Mouse (Mus musculus) liver, adult 2 months (tissue): Measurements from ENCODE around the gene Epha1. TPM values are rescaled to one million over a fixed set of nuclear protein-coding genes. Genes with fewer than 3 reads are reported as not detected.

ENCODE experiments used
- DNase-seq: peaks from one replicate; pipeline ENCODE4 v3.0.0-alpha.2; 2011; ENCODE audit warnings: low read depth, low spot score; ENCODE audit errors: extremely low read depth
- H3K27ac ChIP-seq: fragments of 200-500 bp; replicated peaks from 2 replicates; pipeline ENCODE4 v1.5.1; 2012; ENCODE audit warnings: low read depth, mild to moderate bottlenecking, control low read depth, inconsistent platforms, low read length; ENCODE audit not compliant: insufficient read depth
- H3K27me3 ChIP-seq: fragments of 200-500 bp; 2 replicates; pipeline ENCODE4 v1.6.1; 2012; ENCODE audit warnings: mild to moderate bottlenecking, moderate library complexity, low read length, inconsistent platforms; ENCODE audit not compliant: control insufficient read depth, insufficient read depth
- H3K36me3 ChIP-seq: fragments of 200-500 bp; 2 replicates; pipeline ENCODE4 v1.6.1; 2012; ENCODE audit warnings: low read length, inconsistent platforms; ENCODE audit not compliant: control insufficient read depth, insufficient read depth
- H3K4me1 ChIP-seq: fragments of 200-500 bp; 2 replicates; pipeline ENCODE4 v1.6.1; 2011; ENCODE audit warnings: low read length; ENCODE audit not compliant: control insufficient read depth, insufficient read depth
- H3K4me3 ChIP-seq: fragments of 200-500 bp; 2 replicates; pipeline ENCODE4 v1.5.1; 2011; ENCODE audit warnings: low read depth, mild to moderate bottlenecking, control low read depth, low read length, moderate library complexity; ENCODE audit not compliant: insufficient read depth
- H3K79me2 ChIP-seq: fragments of 200-500 bp; 2 replicates; pipeline ENCODE4 v1.6.1; 2012; ENCODE audit warnings: inconsistent platforms, mild to moderate bottlenecking, low read length, moderate library complexity; ENCODE audit not compliant: control insufficient read depth, insufficient read depth
- H3K9ac ChIP-seq: fragments of 200-500 bp; 2 replicates; pipeline ENCODE4 v1.6.1; 2012; ENCODE audit warnings: low read depth, mild to moderate bottlenecking, control low read depth, inconsistent platforms, low read length
- CTCF ChIP-seq: fragments of 200-500 bp; IDR thresholded peaks from 2 replicates; pipeline ENCODE4 v1.5.1; 2011; ENCODE audit warnings: low read depth, low read length, control low read depth
- POLR2A ChIP-seq: fragments of 200-500 bp; IDR thresholded peaks from 2 replicates; pipeline ENCODE4 v1.6.1; 2011; ENCODE audit warnings: low read length, control low read depth; ENCODE audit not compliant: insufficient read depth; ENCODE audit errors: extremely low read depth
- WGBS: fragments of 180-500 bp; shearing (Covaris S2); methylation state at CpG from one replicate; pipeline ENCODE4 v1.1.7; 2018; 5-methylcytosine and 5-hydroxymethylcytosine counted together
- polyA plus RNA-seq: library from polyadenylated mRNA; depleted of rRNA; stranded (reverse); fragments of >200 nt; gene quantifications from 2 replicates; pipeline ENCODE4 v1.2.3, GENCODE M21; 2012
- total RNA-seq: library from RNA; depleted of rRNA; stranded (reverse); fragments of >200 nt; gene quantifications from 2 replicates; pipeline ENCODE4 v1.2.3, GENCODE M21; 2014

Epha1 gene
- total and polyA plus RNA-seq, 2 experiments, result 27.6 to 28.1 TPM

DNA sequence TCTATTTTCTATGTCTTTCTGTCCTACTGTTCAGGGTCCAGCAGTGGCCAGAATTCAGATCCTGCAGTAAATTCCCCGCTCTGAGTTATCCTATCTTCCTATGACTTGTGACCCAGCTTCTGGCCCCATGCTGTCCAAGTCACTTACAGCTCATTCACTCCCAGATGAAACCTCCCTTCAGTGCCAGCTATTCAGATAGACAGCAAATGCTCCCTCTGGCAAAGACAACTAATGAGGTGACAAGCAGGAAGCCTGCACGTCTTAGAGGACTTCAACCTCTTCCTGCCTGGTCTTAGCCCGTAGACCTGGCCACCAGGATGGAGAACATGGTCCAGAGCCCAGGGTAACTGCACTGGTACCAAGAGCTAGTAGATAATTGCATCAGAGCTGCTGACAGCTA lies 10.1 kb downstream of the Epha1 start:
- no peak for TF ChIP-seq CTCF
- no peak for TF ChIP-seq POLR2A
- H3K4me3 ChIP-seq, result no peak overlapping the region
- H3K79me2 ChIP-seq, result no peaks in the 10 kb centered on the region; the same call in 1 of the 2 replicates
- 54% methylated on average over 3 of the region's 3 CpGs for WGBS
- H3K27ac ChIP-seq, result no peak overlapping the region
- no peak for DNase-seq
- peaks cover 43% of the 10 kb centered on the region for H3K36me3 ChIP-seq
- H3K4me1 ChIP-seq, result peaks cover 9% of the 10 kb centered on the region
- H3K9ac ChIP-seq, result no peak overlapping the region
- no peaks in the 10 kb centered on the region for H3K27me3 ChIP-seq

DNA sequence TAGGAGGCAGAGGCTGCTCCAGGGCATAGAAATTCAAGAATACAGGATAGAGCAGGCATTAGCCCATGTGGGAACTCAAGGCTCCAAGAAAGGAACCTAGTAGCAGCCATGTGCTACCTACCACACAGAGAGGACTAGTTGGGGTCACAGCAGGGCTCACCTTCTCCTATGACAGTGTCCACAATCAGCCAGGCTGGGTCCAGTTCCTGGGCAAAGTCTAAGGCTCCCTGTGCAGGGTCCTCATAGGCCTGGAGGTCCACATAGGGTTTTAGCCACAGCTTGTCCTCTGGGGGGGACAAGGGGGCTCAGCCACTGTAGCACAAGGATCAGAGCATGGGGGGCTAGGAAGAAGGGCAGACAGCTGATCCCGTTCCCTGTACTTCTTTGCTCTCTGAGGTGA lies 10.6 kb downstream of the Epha1 start:
- H3K36me3 ChIP-seq, result peaks cover 46% of the 10 kb centered on the region
- no peak for DNase-seq
- TF ChIP-seq CTCF, result no peak
- no peak for TF ChIP-seq POLR2A

DNA sequence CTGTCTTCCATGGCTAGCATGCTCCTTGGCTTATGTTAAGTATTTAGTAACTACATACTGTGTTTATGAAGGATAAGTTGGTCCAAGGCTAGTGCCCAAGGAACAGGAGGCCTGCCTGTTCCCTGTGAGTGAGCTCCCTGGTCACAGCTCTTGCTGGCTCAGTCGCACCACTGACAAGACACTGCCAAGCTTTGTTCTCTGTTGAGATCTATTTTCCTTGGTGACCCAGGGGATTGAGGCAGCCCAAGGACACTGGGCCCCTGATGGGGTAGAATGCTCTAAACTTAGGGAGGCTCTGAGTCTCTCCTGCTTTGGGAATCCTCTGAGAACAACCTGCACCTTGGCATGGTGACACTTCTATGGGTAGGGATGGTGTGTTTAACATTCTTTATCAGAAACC lies 11.0 kb downstream of the Epha1 start:
- no peak overlapping the region for H3K4me3 ChIP-seq
- peaks cover 49% of the 10 kb centered on the region for H3K36me3 ChIP-seq
- no peak for DNase-seq
- 81% methylated on average over 1 of the region's 1 CpGs for WGBS
- H3K4me1 ChIP-seq, result peaks cover 9% of the 10 kb centered on the region
- H3K27me3 ChIP-seq, result no peaks in the 10 kb centered on the region
- TF ChIP-seq POLR2A (no peak), CTCF (no peak)
- no peaks in the 10 kb centered on the region for H3K79me2 ChIP-seq
- no peak overlapping the region for H3K27ac ChIP-seq
- no peak overlapping the region for H3K9ac ChIP-seq

More for the DNA sequence above, 10.6 kb downstream of the Epha1 start:
- H3K27ac ChIP-seq, result no peak overlapping the region; the same call in 1 of the 2 replicates
- peaks cover 9% of the 10 kb centered on the region for H3K4me1 ChIP-seq
- H3K9ac ChIP-seq, result no peak overlapping the region
- no peak overlapping the region for H3K4me3 ChIP-seq
- WGBS, result 100% methylated on average over 1 of the region's 1 CpGs
- H3K27me3 ChIP-seq, result no peaks in the 10 kb centered on the region
- H3K79me2 ChIP-seq, result no peaks in the 10 kb centered on the region; the same call in 1 of the 2 replicates

DNA sequence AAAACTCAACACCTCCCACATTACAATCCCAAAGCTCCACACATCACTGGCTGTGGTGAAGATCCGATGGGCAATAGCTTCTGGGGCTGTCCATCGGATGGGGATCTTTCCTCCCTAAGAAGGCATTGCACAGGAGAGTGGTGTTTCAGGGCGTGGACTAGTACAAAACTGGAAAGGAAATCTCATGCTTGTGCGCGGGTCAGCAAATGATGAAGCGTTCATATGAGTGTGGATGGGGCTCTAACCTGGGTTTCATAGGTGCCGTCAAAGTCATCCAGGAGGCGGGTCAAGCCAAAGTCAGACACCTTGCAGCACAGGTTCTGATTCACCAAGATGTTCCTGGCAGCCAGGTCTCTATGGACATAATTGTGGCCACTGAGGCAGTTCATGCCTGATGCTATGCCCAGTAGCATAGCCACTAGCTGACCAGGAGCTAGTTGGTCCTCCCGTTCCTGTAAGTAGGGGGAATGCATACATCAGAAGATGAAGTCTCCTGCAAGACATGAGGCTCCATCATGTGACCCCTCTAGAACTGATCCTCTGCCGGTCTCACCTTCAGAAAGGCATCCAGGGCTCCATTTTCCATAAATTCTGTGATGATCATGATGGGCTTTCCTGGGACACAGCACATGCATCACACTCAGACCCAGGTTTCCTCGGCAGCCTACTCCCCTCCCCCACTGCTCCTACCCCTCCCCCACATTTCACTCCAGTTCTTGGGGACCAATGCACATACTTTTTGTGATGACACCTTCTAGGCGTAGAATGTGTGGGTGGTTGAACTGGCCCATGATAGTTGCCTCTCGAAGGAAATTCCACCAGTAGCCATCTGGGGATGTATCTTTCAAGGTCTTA lies 11.8 kb downstream of the Epha1 start:
- no peak for DNase-seq
- WGBS, result 87% methylated on average over 13 of the region's 13 CpGs
- no peak for TF ChIP-seq CTCF
- no peak for TF ChIP-seq POLR2A
- H3K79me2 ChIP-seq, result no peaks in the 10 kb centered on the region
- peaks cover 9% of the 10 kb centered on the region for H3K4me1 ChIP-seq
- no peak overlapping the region for H3K27ac ChIP-seq
- no peak overlapping the region for H3K9ac ChIP-seq
- no peaks in the 10 kb centered on the region for H3K27me3 ChIP-seq
- H3K36me3 ChIP-seq, result peaks cover 49% of the 10 kb centered on the region
- no peak overlapping the region for H3K4me3 ChIP-seq

DNA sequence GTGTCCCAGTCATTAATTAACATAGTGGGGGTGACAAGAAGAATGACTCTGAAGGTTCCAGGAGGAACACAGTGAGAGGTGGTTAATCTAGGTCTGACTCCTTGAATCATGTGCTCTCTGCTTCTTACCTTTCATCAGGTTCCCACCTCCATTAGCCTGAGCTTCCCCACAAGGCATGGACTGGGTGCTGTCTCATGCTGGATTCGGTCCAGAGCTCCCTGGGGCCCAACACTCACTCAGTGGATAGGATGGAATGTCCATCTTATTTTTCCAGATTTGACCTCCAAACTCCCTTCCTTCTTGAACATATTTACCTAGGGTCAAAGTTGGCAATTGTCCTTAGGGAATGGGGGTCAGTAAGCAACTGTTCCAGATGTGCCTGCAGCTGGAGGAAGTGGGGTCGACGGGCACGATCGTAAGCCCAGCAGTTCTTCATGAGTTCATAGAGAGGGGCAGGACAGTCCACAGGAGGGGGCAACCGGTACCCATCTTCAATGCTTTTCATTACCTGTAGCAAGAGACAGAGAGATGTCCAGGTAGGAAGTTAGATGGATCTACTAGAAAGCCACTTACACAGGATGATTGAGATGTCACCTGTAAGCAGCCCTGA lies 12.7 kb downstream of the Epha1 start:
- H3K9ac ChIP-seq, result no peak overlapping the region
- WGBS, result 90% methylated on average over 6 of the region's 6 CpGs
- no peak overlapping the region for H3K27ac ChIP-seq
- DNase-seq, result no peak
- peaks cover 55% of the 10 kb centered on the region for H3K36me3 ChIP-seq
- H3K4me1 ChIP-seq, result peaks cover 9% of the 10 kb centered on the region
- no peaks in the 10 kb centered on the region for H3K79me2 ChIP-seq
- no peak for TF ChIP-seq POLR2A
- TF ChIP-seq CTCF, result no peak
- no peaks in the 10 kb centered on the region for H3K27me3 ChIP-seq
- H3K4me3 ChIP-seq, result no peak overlapping the region
